Comparison of ENCODE assay signal across 8 mouse cellular contexts in the genomic region with DNA sequence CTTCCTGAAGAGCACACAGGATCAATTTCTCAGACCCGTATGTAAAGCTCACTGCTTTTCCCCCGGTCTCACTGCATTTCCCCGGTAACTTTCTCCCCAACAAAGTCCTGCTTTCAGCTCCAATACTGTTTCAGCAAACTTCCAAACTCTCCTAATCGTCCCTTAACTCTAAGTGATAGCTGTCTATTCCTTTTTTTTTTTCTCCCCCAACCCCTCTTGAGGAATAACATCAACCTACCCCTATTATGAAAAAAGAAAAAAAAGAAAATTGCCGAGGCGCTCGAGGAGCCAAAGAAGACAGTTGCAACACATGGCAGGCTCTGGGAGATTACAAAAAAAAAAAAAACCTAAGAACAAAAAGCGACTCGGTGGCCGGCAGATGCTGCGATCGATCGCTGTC. TPM values are rescaled to one million over a fixed set of nuclear protein-coding genes. Genes with fewer than 3 reads are reported as not detected.
DNase-seq lines count a peak whose midpoint lies in the region; ATAC-seq and TF ChIP-seq lines count a peak whose summit lies in the region.

No protein-coding gene starts in this region.

- intact Hi-C loops in left cerebral cortex, postnatal 25 days (cut with DNase I): loop anchor here (1.0 kb wide), 1 partner anchor 38 kb away; no protein-coding TSS in a partner anchor

- no peak for DNase-seq in lung, postnatal 0 days (ENCODE audit: low spot score)
- no peak for DNase-seq in lung, postnatal 4 days
- DNase-seq in left cerebral cortex, postnatal 25 days (ENCODE audit: low spot score in 2 of 2): no peak
- no peak for DNase-seq in cerebellum, postnatal 25 days

- 0% methylated on average over 13 of the region's 13 CpGs for WGBS in lung, postnatal 0 days
- 1% methylated on average over 13 of the region's 13 CpGs for WGBS in embryonic facial prominence, embryonic 12.5 days
- under 1% methylated on average over 13 of the region's 13 CpGs for WGBS in limb, embryonic 12.5 days
- WGBS in small intestine, adult 2 months: 1% methylated on average over 13 of the region's 13 CpGs

- H3K4me1 ChIP-seq in lung, postnatal 0 days (ENCODE audit: insufficient read depth, low read depth, low read length): peaks cover 3% of the 10 kb centered on the region; the same call in 1 of the 2 replicates
- peaks cover 7% of the 10 kb centered on the region; the same call in 1 of the 2 replicates for H3K4me1 ChIP-seq in embryonic facial prominence, embryonic 12.5 days
- H3K4me1 ChIP-seq in limb, embryonic 12.5 days (replicated peaks): 0 out of 2 replicates have a peak, but pooled peaks cover 5% of the 10 kb centered on the region
- no peaks in the 10 kb centered on the region for H3K4me1 ChIP-seq in small intestine, adult 2 months (ENCODE audit: control insufficient read depth, insufficient read depth, insufficient read length, low read length)

- TF ChIP-seq POLR2A in small intestine, adult 2 months (IDR thresholded peaks at IDR 0.05; ENCODE audit: low read depth, low read length): no peak

- H3K9ac ChIP-seq in lung, postnatal 0 days (replicated peaks; ENCODE audit: low read depth): peak overlapping the region; percentile 93
- peak overlapping the region; percentile 91 for H3K9ac ChIP-seq in embryonic facial prominence, embryonic 12.5 days
- H3K9ac ChIP-seq in limb, embryonic 12.5 days (replicated peaks): peak overlapping the region; percentile 89

- no peaks in the 10 kb centered on the region for H3K36me3 ChIP-seq in lung, postnatal 0 days (ENCODE audit: insufficient read depth, low read length)
- peaks cover 4% of the 10 kb centered on the region; the same call in 1 of the 2 replicates for H3K36me3 ChIP-seq in embryonic facial prominence, embryonic 12.5 days
- peaks cover 15% of the 10 kb centered on the region for H3K36me3 ChIP-seq in limb, embryonic 12.5 days
- H3K36me3 ChIP-seq in small intestine, adult 2 months (ENCODE audit: control insufficient read depth, insufficient read depth, low read length): peaks cover 5% of the 10 kb centered on the region

- no peaks in the 10 kb centered on the region for H3K27me3 ChIP-seq in lung, postnatal 0 days (replicated peaks; ENCODE audit: insufficient read depth, low read length)
- H3K27me3 ChIP-seq in embryonic facial prominence, embryonic 12.5 days: no peaks in the 10 kb centered on the region
- no peaks in the 10 kb centered on the region for H3K27me3 ChIP-seq in limb, embryonic 12.5 days
- no peaks in the 10 kb centered on the region for H3K27me3 ChIP-seq in small intestine, adult 2 months (ENCODE audit: control insufficient read depth, insufficient read depth, low read length)

- H3K4me2 ChIP-seq in lung, postnatal 0 days (replicated peaks; ENCODE audit: low read depth, low read length): peak overlapping the region; percentile 83
- peak overlapping the region; percentile 73 for H3K4me2 ChIP-seq in embryonic facial prominence, embryonic 12.5 days (replicated peaks)
- peak overlapping the region; percentile 65 for H3K4me2 ChIP-seq in limb, embryonic 12.5 days

- H3K4me3 ChIP-seq in lung, postnatal 0 days (ENCODE audit: low read depth, low read length): peak overlapping the region; percentile 94
- H3K4me3 ChIP-seq in embryonic facial prominence, embryonic 12.5 days: peak overlapping the region; percentile 77
- peak overlapping the region; percentile 73 for H3K4me3 ChIP-seq in limb, embryonic 12.5 days (replicated peaks)
- H3K4me3 ChIP-seq in small intestine, adult 2 months (ENCODE audit: low read depth, low read length): peak overlapping the region; percentile 80

- peak overlapping the region; percentile 95 for H3K27ac ChIP-seq in lung, postnatal 0 days (ENCODE audit: low read length)
- peak overlapping the region; percentile 89; the same call in 1 of the 2 replicates for H3K27ac ChIP-seq in embryonic facial prominence, embryonic 12.5 days
- peak overlapping the region; percentile 89 for H3K27ac ChIP-seq in limb, embryonic 12.5 days
- peak overlapping the region; percentile 82 for H3K27ac ChIP-seq in small intestine, adult 2 months (ENCODE audit: insufficient read depth, low read depth, low read length)

- no peaks in the 10 kb centered on the region for H3K9me3 ChIP-seq in lung, postnatal 0 days (ENCODE audit: low read length)
- no peaks in the 10 kb centered on the region for H3K9me3 ChIP-seq in embryonic facial prominence, embryonic 12.5 days
- H3K9me3 ChIP-seq in limb, embryonic 12.5 days: no peaks in the 10 kb centered on the region

- no peak for TF ChIP-seq EP300 in lung, postnatal 0 days (IDR thresholded peaks at IDR 0.05)

- ATAC-seq in lung, postnatal 0 days: no peak
- no peak for ATAC-seq in embryonic facial prominence, embryonic 12.5 days (ENCODE audit: insufficient number of reproducible peaks, insufficient read depth, low FRiP score, low TSS enrichment)
- ATAC-seq in limb, embryonic 12.5 days (ENCODE audit: insufficient number of reproducible peaks, insufficient read depth, low FRiP score, low TSS enrichment, low read depth): no peak
- no peak for ATAC-seq in activated CD4-positive, CD25-positive, alpha-beta regulatory T cell, adult 4 months

- TF ChIP-seq CTCF in lung, postnatal 0 days (IDR thresholded peaks at IDR 0.05): no peak
- no peak for TF ChIP-seq CTCF in small intestine, adult 2 months (IDR thresholded peaks at IDR 0.05; ENCODE audit: extremely low read depth, insufficient read length, insufficient replicate concordance, low read depth, low read length)

RNA-seq across cellular contexts. Expression of gene Cdc73, which starts 1.0 kb away (rescaled TPM):
- polyA plus RNA-seq in lung, postnatal 0 days (2015; fragmentation: Nextera tagmentation; extraction: Ambion mirVana): 15.0 and 16.4 TPM in 2 replicates
- polyA plus RNA-seq in embryonic facial prominence, embryonic 12.5 days (2016; fragmentation: Nextera tagmentation; extraction: Ambion mirVana): 37.3 and 38.1 TPM in 2 replicates
- 33.7 and 39.7 TPM in 2 replicates for polyA plus RNA-seq in limb, embryonic 12.5 days (2016; fragmentation: Nextera tagmentation; extraction: Ambion mirVana)
- polyA plus RNA-seq in small intestine, adult 2 months (2012; rRNA removed): 0.18 and 0.44 TPM in 2 replicates
- total RNA-seq in left cerebral cortex, postnatal 25 days (2021): 10 to 100 TPM; 61.6 to 62.3 TPM
- polyA plus RNA-seq in activated CD4-positive, CD25-positive, alpha-beta regulatory T cell, adult 4 months (2017; shearing (Covaris generic)): 10 to 100 TPM; 15.3 to 19.9 TPM

RNA-seq across cellular contexts. Expression of gene Glrx2, which starts 14.4 kb away (rescaled TPM):
- 73.1 and 75.3 TPM in 2 replicates for polyA plus RNA-seq in lung, postnatal 0 days (2015; fragmentation: Nextera tagmentation; extraction: Ambion mirVana)
- polyA plus RNA-seq in embryonic facial prominence, embryonic 12.5 days (2016; fragmentation: Nextera tagmentation; extraction: Ambion mirVana): 125 and 129 TPM in 2 replicates
- 119 and 122 TPM in 2 replicates for polyA plus RNA-seq in limb, embryonic 12.5 days (2016; fragmentation: Nextera tagmentation; extraction: Ambion mirVana)
- polyA plus RNA-seq in small intestine, adult 2 months (2012; rRNA removed): 4.7 and 14.8 TPM in 2 replicates
- 100 to 1,000 TPM; 106 to 112 TPM for total RNA-seq in left cerebral cortex, postnatal 25 days (2021)
- polyA plus RNA-seq in activated CD4-positive, CD25-positive, alpha-beta regulatory T cell, adult 4 months (2017; shearing (Covaris generic)): 10 to 100 TPM; 48.3 to 62.4 TPM

Comparison
In these comparisons a context has a peak if more than half of its experiments do, and no peak if none do; other contexts are left out.
1. RNA of gene Cdc73, which starts 1.0 kb away (polyA plus RNA-seq): 37.3 to 38.1 TPM in embryonic facial prominence, embryonic 12.5 days, 33.7 to 39.7 TPM in limb, embryonic 12.5 days, 15.3 to 19.9 TPM in activated CD4-positive, CD25-positive, alpha-beta regulatory T cell, adult 4 months and 15.0 to 16.4 TPM in lung, postnatal 0 days; 0.18 to 0.44 TPM in small intestine, adult 2 months; every median in the first group is over 10 times any median in the second.
2. Peak in every context shown above with its lines, with median percentiles within 50 percentile points of each other: H3K27ac ChIP-seq, H3K4me2 ChIP-seq, H3K4me3 ChIP-seq and H3K9ac ChIP-seq.